Mouse (Mus musculus) left cerebral cortex, postnatal 4 days (tissue): ENCODE measurements around the gene Spi1. TPM values are rescaled to one million over a fixed set of nuclear protein-coding genes. Genes with fewer than 3 reads are reported as not detected.

Experiments used
- DNase-seq: peaks from one replicate; pipeline ENCODE4 v3.0.0-alpha.2; 2022
- intact Hi-C: fragments of 180-260 bp; cut with DNase I; formaldehyde crosslinking; loops from one replicate; pipeline ENCODE4 v1.15.1; 2025
- total RNA-seq, 2 experiments: library from RNA; stranded (reverse); gene quantifications; 2 replicates each; pipeline ENCODE4 v1.2.3; 2021

Gene Spi1
- total RNA-seq, 2 experiments from 2014 or later: 3.0 to 3.2 TPM

GRCm38 (mm10) chr2:91065544-91065943, 16.6 kb upstream of the Spi1 start:
- intact Hi-C loops: no loop called here
- DNase-seq: peak; percentile 68

DNA sequence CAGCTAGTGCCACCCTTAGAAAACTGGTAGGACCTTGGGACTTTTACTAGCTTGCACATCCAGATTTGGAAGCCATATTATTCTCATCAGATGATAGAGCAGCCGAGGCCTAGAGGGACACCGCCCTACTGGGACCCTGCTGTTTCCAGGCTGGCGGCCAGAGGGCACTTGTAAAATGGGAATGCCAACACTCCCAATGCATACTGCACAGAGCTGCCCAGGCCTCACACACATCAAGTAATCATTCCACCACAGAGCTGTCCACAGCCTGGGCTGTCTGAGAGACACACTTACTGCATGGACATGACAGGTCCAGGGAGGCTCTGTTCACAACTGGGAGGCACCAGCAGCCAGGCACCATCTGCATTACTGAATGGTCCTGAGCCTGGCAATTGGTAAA, 15.7 kb upstream of the Spi1 start:
- peak; percentile 43 for DNase-seq
- intact Hi-C loops: no loop called here

GRCm38 (mm10) chr2:91068162-91068871, 13.9 kb upstream of the Spi1 start:
- DNase-seq: no peak
- intact Hi-C loops: no loop called here

DNA sequence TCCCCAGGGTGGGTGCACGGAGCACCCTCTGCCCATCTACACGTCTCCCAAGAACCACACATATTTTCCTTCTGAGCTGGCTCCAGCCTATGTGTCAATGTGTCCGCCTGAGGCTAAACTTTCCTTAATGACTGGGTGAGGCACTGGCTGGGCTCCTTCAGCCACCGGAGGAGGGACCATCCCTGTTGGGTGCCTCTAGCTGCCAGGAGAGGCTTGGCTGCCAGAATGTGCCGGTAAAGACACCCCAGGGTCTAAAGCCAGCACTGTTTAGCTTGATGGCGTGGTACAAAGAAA, 13.4 kb upstream of the Spi1 start:
- DNase-seq: no peak
- intact Hi-C loops: no loop called here

DNA sequence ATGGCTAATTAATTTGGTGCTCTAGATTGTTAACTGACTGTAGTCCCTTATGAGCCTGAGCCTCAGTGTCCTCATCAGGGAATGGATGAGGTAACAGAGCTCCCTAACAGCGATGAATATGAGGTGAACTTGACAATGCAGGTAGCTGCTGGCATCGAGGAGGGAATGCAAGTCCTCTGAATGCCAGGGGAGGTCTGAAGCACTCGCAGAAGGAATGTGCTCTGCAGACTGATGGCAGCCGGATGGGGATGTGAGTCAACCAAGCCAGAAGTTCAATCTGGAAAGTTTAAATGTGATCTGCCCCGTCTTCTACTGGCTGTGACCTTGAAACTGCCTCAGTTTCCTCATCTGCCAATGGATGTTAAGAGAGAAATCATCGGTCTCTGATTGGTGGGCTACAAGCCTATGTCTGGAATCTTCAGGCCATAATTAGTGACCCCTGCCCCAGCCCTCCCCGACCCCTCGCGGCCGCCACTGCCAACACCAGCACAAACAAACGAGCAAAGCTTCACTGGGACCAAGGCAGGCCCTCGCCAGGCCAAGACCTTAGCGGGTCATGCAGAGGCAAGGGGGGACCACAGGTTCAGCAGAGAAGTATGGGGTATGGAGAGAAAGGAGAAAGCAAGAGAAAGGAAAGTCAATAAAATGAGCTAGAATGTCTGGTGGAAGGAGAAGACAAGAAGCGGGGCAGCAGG, 12.7 kb upstream of the Spi1 start:
- no peak for DNase-seq
- intact Hi-C loops: no loop called here

DNA sequence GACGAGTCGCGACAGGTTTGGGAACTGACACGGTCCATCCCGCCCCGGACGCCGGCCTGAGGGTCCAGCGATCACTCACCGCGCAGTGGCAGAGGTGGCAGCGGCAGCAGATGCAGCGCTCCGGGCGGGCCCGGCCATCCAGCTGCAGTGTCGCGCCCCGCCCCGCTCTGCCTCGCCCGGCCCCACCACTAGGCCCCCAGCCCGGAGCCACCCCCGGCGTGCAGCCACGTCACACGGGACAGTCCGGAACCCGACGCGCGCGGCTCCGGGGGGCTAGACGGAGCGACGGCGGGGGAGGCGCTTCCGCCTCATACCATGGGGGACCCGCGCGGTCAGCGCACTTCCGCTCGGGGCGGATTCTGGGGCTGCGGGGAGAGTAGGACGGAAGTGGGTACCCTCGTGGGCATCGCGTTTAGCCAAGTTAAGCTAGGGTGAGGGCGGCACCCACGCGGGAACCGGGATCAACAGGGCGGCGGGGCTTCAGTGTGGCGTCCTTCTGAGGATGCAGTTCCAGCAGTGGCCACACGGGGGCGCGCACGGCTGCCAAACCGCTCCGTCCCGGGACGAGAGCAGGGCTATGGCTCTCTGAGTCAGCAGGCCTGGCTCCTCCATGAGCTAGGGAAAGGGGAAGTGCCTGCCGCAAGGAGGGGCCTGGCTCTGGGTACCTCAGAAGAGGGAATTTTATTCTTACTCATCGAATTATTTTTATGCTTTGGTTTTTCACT, 12.0 kb upstream of the Spi1 start, which contains the start of gene Slc39a13:
Gene Slc39a13, minus strand, starts transcription at position 342 of the 725 bp plus-strand sequence.
- intact Hi-C loops: loop anchor here (2.0 kb wide), 1 partner anchor 31 kb away; no protein-coding TSS in a partner anchor
- peak; percentile 97 for DNase-seq

GRCm38 (mm10) chr2:91071059-91071458, 11.1 kb upstream of the Spi1 start:
- no peak for DNase-seq
- intact Hi-C loops: loop anchor here (2.0 kb wide), 1 partner anchor 30 kb away; no protein-coding TSS in a partner anchor

GRCm38 (mm10) chr2:91072092-91072491, 10.1 kb upstream of the Spi1 start:
- DNase-seq: no peak
- intact Hi-C loops: no loop called here

- intact Hi-C loops: no loop called here
- no peak for DNase-seq
Measured at GRCm38 (mm10) chr2:91077957-91078313, 4.3 kb upstream of the Spi1 start.

- intact Hi-C loops: no loop called here
- no peak for DNase-seq
Measured at GRCm38 (mm10) chr2:91078314-91079025, 3.7 kb upstream of the Spi1 start.

GRCm38 (mm10) chr2:91079026-91079384, 3.2 kb upstream of the Spi1 start:
- no peak for DNase-seq
- intact Hi-C loops: no loop called here

DNA sequence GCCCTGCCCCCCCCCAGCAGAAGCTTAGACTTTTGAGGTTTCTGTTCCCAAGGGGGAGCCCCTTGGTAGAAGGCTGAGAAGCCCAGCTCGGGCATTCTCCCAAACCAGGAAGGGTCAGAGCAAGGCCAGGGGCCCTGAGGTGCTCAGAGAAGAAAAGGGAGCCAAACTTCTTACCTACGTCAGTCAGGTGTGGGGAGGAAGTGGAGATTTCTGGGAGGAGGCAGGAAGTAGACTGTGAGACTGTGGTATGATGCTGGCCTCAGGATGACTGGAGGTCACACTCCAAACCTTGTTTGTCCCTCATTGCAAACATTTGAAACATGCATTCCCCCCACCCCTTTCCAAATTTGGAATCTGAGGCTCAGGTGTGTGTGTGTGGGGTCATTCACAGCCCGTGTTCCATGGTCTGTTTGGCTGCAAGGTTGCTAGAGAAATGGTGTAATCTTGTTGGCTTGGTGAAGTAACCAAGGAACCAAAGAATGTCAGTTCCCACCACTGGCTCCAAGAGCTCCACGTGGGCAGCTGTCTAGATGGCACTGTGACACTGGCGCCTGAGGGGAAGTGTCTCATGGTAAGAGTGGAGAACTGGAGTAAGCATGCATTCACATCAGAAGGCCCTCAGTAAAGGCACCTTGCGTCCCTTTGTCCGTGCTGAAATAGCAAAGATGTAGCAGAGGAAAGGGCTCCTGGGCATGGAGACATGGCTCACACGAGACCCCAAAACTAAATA, 1.2 kb upstream of the Spi1 start:
- intact Hi-C loops: no loop called here
- DNase-seq: no peak

DNA sequence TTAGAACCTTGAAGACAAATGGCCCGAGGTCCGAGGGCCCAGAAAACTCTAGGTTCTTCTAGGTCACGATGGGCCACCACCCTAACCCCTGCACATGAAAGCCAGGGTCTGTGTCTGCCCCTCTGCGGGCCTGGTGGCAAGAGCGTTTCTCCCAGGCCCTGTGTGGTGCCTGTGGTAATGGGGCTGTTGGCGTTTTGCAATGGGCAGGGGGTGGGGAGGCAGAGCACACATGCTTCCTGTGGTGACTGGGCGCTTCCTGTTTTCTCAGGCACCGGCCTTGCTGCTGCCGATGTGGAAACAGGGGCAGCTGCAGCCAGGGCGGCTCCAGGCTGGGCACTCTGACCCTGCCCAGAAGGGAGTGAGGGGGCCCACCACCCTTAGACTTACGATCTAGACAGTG, 654 bp downstream of the Spi1 start:
- intact Hi-C loops: no loop called here

GRCm38 (mm10) chr2:91083366-91083940, 1.3 kb downstream of the Spi1 start:
- intact Hi-C loops: no loop called here
- DNase-seq: no peak

More for the DNA sequence above, 654 bp downstream of the Spi1 start:
- no peak for DNase-seq

GRCm38 (mm10) chr2:91084179-91084820, 2.1 kb downstream of the Spi1 start:
- no peak for DNase-seq
- intact Hi-C loops: no loop called here

- intact Hi-C loops: no loop called here
- no peak for DNase-seq
Measured at GRCm38 (mm10) chr2:91085494-91086391, 3.6 kb downstream of the Spi1 start.

- no peak for DNase-seq
- intact Hi-C loops: no loop called here
Measured at GRCm38 (mm10) chr2:91086392-91087237, 4.4 kb downstream of the Spi1 start.

DNA sequence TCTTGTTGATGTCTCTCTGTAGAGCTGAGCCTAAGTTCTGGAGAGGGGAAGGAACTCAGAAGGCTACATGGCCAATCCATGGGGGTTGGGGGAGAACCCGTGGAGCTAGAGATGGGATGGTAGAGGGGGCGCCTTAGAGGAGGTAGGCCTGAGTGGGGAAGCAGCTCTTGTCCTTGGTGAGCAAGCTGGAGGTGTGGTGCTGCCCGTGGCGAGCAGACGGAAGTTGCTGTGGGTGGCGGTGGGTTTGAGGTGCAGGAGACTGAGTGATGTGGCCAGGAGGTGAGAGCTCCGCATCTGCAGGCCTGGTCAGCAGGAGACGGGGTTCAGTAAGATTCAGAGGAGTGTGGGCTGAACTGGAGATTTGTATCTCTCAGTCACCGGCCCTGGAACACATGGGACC, 5.3 kb downstream of the Spi1 start:
- DNase-seq: no peak
- intact Hi-C loops: no loop called here
